Mouse (Mus musculus) lung, embryonic 15.5 days (tissue): ENCODE data around the gene Svep1. TPM values are rescaled to one million over a fixed set of nuclear protein-coding genes. Genes with fewer than 3 reads are reported as not detected.

ENCODE experiments used
- ATAC-seq: fragments of 200-750 bp; cut with Nextera tagmentation; 2 replicates; pipeline ENCODE4 v1.8.0; 2017; ENCODE audit warnings: moderate number of reproducible peaks, borderline replicate concordance; ENCODE audit not compliant: low FRiP score, low TSS enrichment; ENCODE audit errors: extremely low read depth
- H3K27ac ChIP-seq: fragments of 300-500 bp; sonication (generic); 2 replicates; pipeline ENCODE4 v1.5.1; 2015; ENCODE audit warnings: moderate library complexity, mild to moderate bottlenecking, inconsistent platforms
- H3K27me3 ChIP-seq: fragments of 300-500 bp; sonication (generic); 2 replicates; pipeline ENCODE4 v1.6.1; 2015; ENCODE audit warnings: inconsistent platforms
- H3K36me3 ChIP-seq: fragments of 300-500 bp; sonication (generic); 2 replicates; pipeline ENCODE4 v1.6.1; 2015; ENCODE audit warnings: inconsistent platforms
- H3K4me1 ChIP-seq: fragments of 300-500 bp; sonication (generic); 2 replicates; pipeline ENCODE4 v1.6.1; 2015; ENCODE audit warnings: inconsistent platforms
- H3K4me2 ChIP-seq: fragments of 300-500 bp; sonication (generic); 2 replicates; pipeline ENCODE4 v1.6.1; 2015; ENCODE audit warnings: inconsistent platforms, mild to moderate bottlenecking, moderate library complexity
- H3K4me3 ChIP-seq: fragments of 300-500 bp; sonication (generic); 2 replicates; pipeline ENCODE4 v1.5.1; 2015; ENCODE audit warnings: mild to moderate bottlenecking, inconsistent platforms
- H3K9ac ChIP-seq: fragments of 300-500 bp; sonication (generic); 2 replicates; pipeline ENCODE4 v1.6.1; 2015; ENCODE audit warnings: inconsistent platforms
- H3K9me3 ChIP-seq: fragments of 300-500 bp; sonication (generic); 2 replicates; pipeline ENCODE4 v1.6.1; 2016; ENCODE audit warnings: inconsistent platforms
- WGBS: fragments of 180-500 bp; shearing (Covaris S2); methylation state at CpG from one replicate; pipeline ENCODE4 v1.1.7; 2015; 5-methylcytosine and 5-hydroxymethylcytosine counted together
- polyA plus RNA-seq: library from polyadenylated mRNA; unstranded; fragments of >200 nt; fragmentation: Nextera tagmentation; extraction: Ambion mirVana; gene quantifications from 2 replicates; pipeline ENCODE4 v1.2.1, GENCODE M21; 2015

The Svep1 gene
- 11.2 and 12.7 TPM in 2 replicates for polyA plus RNA-seq

DNA sequence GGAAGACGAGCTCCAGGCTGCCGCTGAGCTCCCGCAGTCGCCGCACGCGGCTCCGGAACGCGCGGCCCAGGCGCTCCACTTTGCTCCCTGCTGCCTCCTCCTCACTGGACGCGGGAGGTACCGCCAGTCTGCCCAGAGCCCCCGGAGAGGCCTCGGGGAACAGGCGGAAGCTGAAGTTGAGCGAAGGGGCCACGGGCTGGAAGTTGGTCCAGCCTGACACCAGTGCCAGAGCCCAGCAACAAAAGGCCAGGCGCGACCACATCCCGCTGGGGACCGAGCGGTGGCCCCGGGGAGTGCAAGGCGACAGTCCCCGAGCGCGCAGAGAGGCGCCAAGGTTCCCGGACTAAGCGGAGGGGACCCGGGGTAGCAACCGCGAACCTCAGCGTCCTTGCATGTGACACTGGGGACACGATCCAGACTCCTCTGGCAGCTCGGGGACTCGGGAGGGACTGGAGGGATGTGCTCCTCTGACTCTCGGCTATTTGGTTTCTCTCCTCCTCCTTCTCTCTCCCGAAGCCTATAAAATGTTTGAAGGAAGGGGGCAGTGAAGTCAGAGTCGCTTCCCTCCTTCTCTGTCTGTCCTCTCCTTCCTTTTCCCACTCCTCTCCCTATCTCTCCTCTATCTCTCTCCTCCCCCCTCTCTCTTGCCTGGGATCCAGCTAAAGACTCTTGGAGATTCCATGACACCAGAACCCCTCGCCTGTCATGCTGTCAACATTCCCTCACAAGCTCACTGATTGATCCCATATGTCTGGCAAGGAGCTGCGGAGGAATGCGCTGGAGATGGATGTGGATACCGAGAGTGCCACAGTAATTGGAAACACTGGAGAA is at the start of gene Svep1:
TSS of gene Svep1 (minus strand) at position 745 of the 831 bp plus-strand sequence.
- Histone ChIP-seq H3K4me3 (peak within 1 kb of the TSS; percentile 63), H3K9ac (peak within 1 kb of the TSS; percentile 72), H3K36me3 (no peaks in the 10 kb centered on the region), H3K4me2 (peak within 1 kb of the TSS; percentile 90), H3K9me3 (no peaks in the 10 kb centered on the region), H3K27ac (peak within 1 kb of the TSS; percentile 94), H3K4me1 (peaks cover 7% of the 10 kb centered on the region), H3K27me3 (peaks cover 13% of the 10 kb centered on the region)
- WGBS: under 1% methylated on average over 47 of the region's 47 CpGs
- peak; percentile 82 for ATAC-seq

DNA sequence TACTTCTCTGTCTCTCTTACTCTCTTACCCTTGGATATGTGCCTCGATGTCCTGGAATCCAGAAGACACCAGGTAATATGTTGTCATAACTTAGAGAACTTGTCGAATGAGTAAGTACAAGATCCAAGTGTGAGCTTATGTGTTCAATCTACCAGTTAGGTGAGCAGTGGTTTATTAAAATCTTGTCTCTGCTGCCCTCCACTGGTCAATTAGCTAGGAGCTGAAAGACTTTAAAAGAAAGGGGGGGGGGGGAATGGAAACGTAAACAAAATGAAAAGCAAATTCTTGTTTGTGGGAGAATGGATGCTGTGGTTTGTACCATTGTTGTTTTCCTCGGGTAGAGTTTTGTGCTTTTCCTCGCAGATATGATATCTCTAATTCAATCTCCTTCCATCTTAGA is 46.8 kb upstream of the Svep1 start:
- H3K27me3 ChIP-seq: no peaks in the 10 kb centered on the region
- no peak overlapping the region for H3K9ac ChIP-seq
- H3K4me2 ChIP-seq: no peak overlapping the region
- 18% methylated on average over 5 of the region's 5 CpGs for WGBS
- H3K36me3 ChIP-seq: no peaks in the 10 kb centered on the region
- H3K4me1 ChIP-seq: no peaks in the 10 kb centered on the region
- H3K27ac ChIP-seq: no peak overlapping the region
- ATAC-seq: no peak
- no peak overlapping the region for H3K4me3 ChIP-seq
- no peaks in the 10 kb centered on the region for H3K9me3 ChIP-seq

DNA sequence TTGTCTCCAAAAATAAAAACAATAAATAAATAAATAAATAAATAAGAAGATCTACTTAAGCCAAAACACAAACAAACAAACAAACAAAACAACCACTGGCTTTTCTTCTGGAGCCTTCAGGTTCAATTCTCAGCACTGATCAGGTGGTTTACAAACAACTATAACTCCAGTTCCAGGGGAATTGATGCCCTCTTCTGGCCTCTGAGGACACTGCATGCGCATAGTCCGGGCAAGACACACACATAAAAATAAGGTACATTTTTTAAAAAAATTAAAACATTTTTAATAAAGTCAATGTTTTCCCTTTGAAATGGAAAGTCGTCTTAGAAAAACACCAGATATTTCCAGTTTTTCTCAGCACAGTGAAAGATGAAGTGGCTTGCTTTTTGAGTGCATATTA is 45.7 kb upstream of the Svep1 start:
- no peak overlapping the region for H3K27ac ChIP-seq
- no peak overlapping the region for H3K4me3 ChIP-seq
- H3K36me3 ChIP-seq: no peaks in the 10 kb centered on the region
- H3K4me2 ChIP-seq: no peak overlapping the region
- 87% methylated on average over 3 of the region's 3 CpGs for WGBS
- H3K9ac ChIP-seq: no peak overlapping the region
- no peaks in the 10 kb centered on the region for H3K9me3 ChIP-seq
- no peaks in the 10 kb centered on the region for H3K4me1 ChIP-seq
- no peak for ATAC-seq
- H3K27me3 ChIP-seq: no peaks in the 10 kb centered on the region

DNA sequence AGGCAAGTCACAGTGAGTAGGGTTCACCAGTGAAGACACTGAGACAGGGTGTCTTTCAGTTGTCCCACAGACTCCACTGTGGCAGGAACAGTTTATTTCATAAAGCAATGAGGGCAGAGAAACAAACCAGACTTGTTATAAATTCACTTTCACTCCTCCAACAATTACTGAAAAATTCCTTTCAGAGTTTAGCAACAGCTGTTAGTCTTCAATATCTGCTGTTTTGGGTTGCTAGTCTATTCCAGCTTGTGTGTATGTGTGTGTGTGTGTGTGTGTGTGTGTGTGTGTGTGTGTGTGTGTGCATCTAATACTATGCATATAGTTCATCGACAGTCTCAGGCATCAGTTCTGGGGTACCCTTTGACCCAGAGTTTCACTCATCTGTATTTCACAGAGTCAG is 38.9 kb upstream of the Svep1 start:
- WGBS: 62% methylated on average over 1 of the region's 1 CpGs
- H3K4me3 ChIP-seq: no peak overlapping the region
- peak; percentile 46; the same call in 1 of the 2 replicates for ATAC-seq
- peak overlapping the region; percentile 61 for H3K27ac ChIP-seq
- H3K27me3 ChIP-seq: no peaks in the 10 kb centered on the region
- H3K4me2 ChIP-seq: no peak overlapping the region
- H3K36me3 ChIP-seq: no peaks in the 10 kb centered on the region
- H3K9ac ChIP-seq: no peak overlapping the region
- H3K9me3 ChIP-seq: no peaks in the 10 kb centered on the region
- H3K4me1 ChIP-seq: no peaks in the 10 kb centered on the region

DNA sequence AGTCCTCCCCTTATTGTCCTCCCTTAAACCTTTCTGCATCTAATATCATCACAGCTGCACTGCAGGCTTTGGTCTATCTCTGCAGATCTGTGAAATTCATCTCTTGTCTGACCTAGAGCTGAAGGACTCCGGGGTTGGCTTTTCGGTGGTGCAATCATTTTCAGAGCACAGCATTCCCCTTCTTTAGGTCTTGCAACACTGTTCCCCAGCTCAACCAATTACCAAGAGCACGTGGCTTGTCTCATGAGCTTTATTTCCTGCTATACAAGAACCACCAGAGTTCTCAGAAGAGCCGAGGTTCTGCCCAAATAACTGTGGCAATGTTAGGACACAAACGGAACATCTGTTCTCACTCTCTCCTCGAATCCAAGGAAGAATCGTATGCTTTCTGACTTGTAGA is 33.8 kb upstream of the Svep1 start:
- Histone ChIP-seq H3K9ac (no peak overlapping the region), H3K4me1 (no peaks in the 10 kb centered on the region), H3K27ac (no peak overlapping the region), H3K36me3 (no peaks in the 10 kb centered on the region), H3K4me2 (no peak overlapping the region), H3K27me3 (no peaks in the 10 kb centered on the region), H3K9me3 (no peaks in the 10 kb centered on the region), H3K4me3 (no peak overlapping the region)
- no peak for ATAC-seq
- 69% methylated on average over 7 of the region's 7 CpGs for WGBS

DNA sequence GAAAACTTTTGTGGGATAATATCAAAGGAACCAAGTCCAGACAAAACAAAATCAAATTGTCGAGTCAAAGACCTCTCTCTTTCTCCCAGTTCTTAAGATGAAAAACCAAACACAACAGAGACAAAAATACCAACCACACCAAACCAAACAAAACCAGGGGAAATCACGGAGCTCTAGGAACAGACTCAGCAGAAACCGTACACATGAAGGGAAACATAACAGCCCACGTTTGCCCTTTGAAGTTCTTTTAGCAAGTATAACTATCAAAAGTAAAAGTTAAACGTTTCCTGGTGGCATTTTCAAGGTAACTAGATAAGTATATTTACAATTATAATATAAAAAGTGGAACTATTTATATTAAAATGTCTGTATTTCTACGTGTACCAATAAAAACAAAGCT is 29.2 kb upstream of the Svep1 start:
- Histone ChIP-seq H3K27ac (no peak overlapping the region), H3K4me3 (no peak overlapping the region), H3K4me1 (no peaks in the 10 kb centered on the region), H3K36me3 (no peaks in the 10 kb centered on the region), H3K4me2 (no peak overlapping the region), H3K9me3 (no peaks in the 10 kb centered on the region), H3K27me3 (no peaks in the 10 kb centered on the region), H3K9ac (no peak overlapping the region)
- WGBS: 32% methylated on average over 6 of the region's 6 CpGs
- ATAC-seq: no peak

DNA sequence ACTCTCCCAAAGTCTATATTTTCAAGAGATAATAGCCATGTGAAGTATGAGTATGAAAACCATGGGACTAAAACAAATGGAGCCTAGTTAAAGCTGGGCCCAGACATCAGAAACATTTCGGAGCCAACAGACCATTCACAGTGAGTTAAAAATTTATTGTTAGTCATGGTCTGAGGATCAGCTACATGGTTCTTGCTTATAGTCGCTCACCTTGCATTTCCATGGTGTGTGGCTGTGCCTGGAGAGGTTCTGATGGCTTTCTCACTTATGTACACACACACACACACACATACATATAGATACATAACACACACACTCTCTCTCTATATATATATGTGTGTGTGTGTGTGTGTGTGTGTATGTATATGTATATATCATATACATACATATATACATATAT is 16.8 kb upstream of the Svep1 start:
- Histone ChIP-seq H3K27me3 (no peaks in the 10 kb centered on the region), H3K36me3 (no peaks in the 10 kb centered on the region), H3K4me1 (no peaks in the 10 kb centered on the region), H3K9me3 (no peaks in the 10 kb centered on the region), H3K9ac (no peak overlapping the region), H3K4me2 (no peak overlapping the region), H3K27ac (no peak overlapping the region), H3K4me3 (no peak overlapping the region)
- WGBS: 77% methylated on average over 2 of the region's 2 CpGs
- no peak for ATAC-seq

DNA sequence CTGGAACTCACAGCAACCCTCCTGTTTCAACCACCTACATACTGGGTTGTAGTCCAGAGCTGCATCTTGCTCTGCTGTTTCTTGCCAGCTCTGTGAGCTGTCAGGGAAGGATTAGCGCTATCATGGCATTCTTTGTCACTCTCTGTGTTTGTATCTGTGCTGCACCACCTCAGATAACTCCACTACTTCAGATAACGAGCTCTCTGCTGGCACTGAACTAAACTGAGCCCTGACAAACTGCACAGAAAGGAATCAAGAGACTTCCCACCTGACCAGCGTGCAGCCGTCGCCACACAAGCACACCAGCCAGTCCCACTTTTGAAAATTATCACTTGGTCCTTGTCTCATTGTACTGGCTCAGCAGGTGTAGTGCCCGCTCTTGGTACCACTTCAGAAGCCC is 4.7 kb upstream of the Svep1 start:
- ATAC-seq: no peak
- Histone ChIP-seq H3K36me3 (no peaks in the 10 kb centered on the region), H3K4me2 (no peak overlapping the region), H3K4me1 (peaks cover 6% of the 10 kb centered on the region), H3K27me3 (peaks cover under 1% of the 10 kb centered on the region), H3K9ac (no peak overlapping the region), H3K4me3 (no peak overlapping the region), H3K9me3 (no peaks in the 10 kb centered on the region), H3K27ac (no peak overlapping the region)
- WGBS: 36% methylated on average over 6 of the region's 6 CpGs

DNA sequence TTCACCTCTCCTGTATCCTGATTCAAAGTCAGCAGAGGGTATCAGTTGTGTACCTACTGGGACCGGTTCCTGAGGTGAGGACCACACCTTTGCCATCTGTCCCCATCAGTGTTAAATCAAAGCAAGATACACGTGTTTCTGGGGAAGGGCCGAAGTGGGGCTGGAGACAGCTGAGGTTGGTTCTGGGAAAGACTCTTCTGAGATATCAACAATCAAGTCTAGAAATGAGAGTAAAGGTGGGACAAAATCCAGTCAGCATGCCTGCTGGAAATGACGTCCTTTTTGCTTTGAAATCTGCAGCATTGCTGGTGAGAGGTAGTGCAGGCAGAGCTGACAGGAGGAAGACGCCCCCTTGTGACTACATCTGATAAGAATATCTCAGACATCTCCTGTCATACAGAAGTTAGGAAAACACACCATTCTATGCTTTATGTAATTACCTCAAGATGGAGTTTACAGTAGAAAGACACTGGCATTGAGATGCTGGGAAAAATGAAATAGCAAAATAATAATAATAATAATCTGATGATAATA is 4.0 kb upstream of the Svep1 start:
- 35% methylated on average over 5 of the region's 5 CpGs for WGBS
- Histone ChIP-seq H3K27ac (no peak overlapping the region), H3K4me2 (no peak overlapping the region), H3K9ac (no peak overlapping the region), H3K9me3 (no peaks in the 10 kb centered on the region), H3K4me1 (peaks cover 6% of the 10 kb centered on the region), H3K36me3 (no peaks in the 10 kb centered on the region), H3K27me3 (peaks cover 8% of the 10 kb centered on the region), H3K4me3 (no peak overlapping the region)
- no peak for ATAC-seq

DNA sequence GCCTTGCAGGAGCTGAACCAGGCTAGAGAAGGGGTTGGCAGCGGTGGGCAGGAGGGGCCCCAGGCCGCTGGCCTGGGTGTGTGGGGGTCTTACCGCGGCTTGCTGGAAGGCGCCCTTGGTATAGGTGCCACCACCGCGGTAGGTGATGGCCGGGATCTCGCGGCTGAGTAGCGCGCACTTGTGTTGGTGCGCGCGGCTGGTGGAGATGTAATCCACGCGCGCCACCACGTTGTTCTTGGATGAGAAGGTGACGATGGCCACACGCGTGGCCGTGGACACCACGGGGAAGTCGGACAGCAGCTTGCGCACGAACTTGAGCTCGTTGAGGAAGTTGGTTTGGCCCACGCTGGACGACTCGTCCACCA is 927 bp downstream of the Svep1 start:
- H3K27ac ChIP-seq: peak overlapping the region; percentile 94
- peaks cover 13% of the 10 kb centered on the region for H3K27me3 ChIP-seq
- WGBS: under 1% methylated on average over 31 of the region's 31 CpGs

DNA sequence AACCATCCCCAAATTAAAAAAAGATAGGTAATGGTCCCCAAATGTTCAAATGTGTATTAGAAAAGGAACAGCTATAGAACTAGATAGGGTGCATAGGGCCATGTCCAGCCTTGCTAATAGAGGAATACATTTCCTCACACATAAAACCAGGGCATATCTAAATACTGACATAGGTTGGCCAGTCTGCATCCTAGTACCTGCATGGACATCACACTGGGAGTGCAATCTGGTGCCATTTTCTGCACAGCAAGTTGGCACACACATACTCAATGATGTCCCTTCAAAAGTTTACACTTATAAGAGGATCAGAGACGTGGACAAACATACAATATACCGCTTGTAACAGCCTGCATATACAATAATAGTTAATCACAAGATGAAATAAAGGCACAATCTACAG is 5.0 kb downstream of the Svep1 start:
- no peak for ATAC-seq
- 73% methylated on average over 2 of the region's 2 CpGs for WGBS
- H3K4me2 ChIP-seq: no peak overlapping the region
- H3K4me3 ChIP-seq: no peak overlapping the region
- peaks cover 22% of the 10 kb centered on the region for H3K4me1 ChIP-seq
- no peak overlapping the region for H3K27ac ChIP-seq
- no peaks in the 10 kb centered on the region for H3K9me3 ChIP-seq
- no peak overlapping the region for H3K9ac ChIP-seq
- no peaks in the 10 kb centered on the region for H3K36me3 ChIP-seq
- H3K27me3 ChIP-seq: peaks cover 13% of the 10 kb centered on the region

More for the DNA sequence above, 927 bp downstream of the Svep1 start:
- peaks cover 13% of the 10 kb centered on the region for H3K4me1 ChIP-seq
- peak overlapping the region; percentile 63 for H3K4me3 ChIP-seq
- no peaks in the 10 kb centered on the region for H3K36me3 ChIP-seq
- no peaks in the 10 kb centered on the region for H3K9me3 ChIP-seq
- peak overlapping the region; percentile 90 for H3K4me2 ChIP-seq
- H3K9ac ChIP-seq: peak overlapping the region; percentile 72
- ATAC-seq: peak; percentile 13; the same call in 1 of the 2 replicates

DNA sequence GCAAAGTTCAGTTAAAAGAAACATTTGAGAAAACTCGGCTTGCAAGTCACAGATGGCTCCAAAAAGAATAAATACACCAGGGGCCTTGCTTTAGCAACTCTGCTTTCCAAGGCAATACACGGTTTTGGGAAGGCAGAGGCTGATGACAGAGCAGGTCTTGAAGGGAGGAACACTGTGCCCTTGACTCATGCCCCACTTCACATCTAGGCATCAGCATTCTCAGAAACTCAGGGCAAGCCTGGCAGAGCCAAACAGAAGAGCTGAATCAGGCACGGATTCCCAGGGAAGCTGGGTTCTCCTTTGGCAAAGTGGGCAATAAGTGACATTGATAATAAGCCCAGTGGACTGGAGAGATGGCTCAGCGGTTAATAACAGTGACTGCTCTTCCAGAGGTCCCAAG is 5.8 kb downstream of the Svep1 start:
- Histone ChIP-seq H3K9me3 (no peaks in the 10 kb centered on the region), H3K27ac (no peak overlapping the region), H3K4me2 (no peak overlapping the region), H3K4me1 (peaks cover 26% of the 10 kb centered on the region), H3K9ac (no peak overlapping the region), H3K27me3 (peaks cover 7% of the 10 kb centered on the region), H3K36me3 (no peaks in the 10 kb centered on the region), H3K4me3 (no peak overlapping the region)
- 47% methylated on average over 4 of the region's 4 CpGs for WGBS
- no peak for ATAC-seq
